Mouse (Mus musculus) lung, adult 2 months (tissue): Measurements from ENCODE around the gene Fry. TPM values are rescaled to one million over a fixed set of nuclear protein-coding genes. Genes with fewer than 3 reads are reported as not detected.

Source experiments
- DNase-seq: peaks from one replicate; pipeline ENCODE4 v3.0.0; 2022
- H3K4me1 ChIP-seq: fragments of 200-500 bp; 2 replicates; pipeline ENCODE4 v1.6.1; 2011; ENCODE audit warnings: low read length; ENCODE audit not compliant: control insufficient read depth, insufficient read depth
- H3K4me3 ChIP-seq: fragments of 200-500 bp; replicated peaks from 2 replicates; pipeline ENCODE3; 2011; ENCODE audit warnings: low read depth, mild to moderate bottlenecking, control low read depth, low read length; ENCODE audit errors: extremely low read depth
- CTCF ChIP-seq: fragments of 200-500 bp; IDR thresholded peaks from 2 replicates; pipeline ENCODE4 v1.5.1; 2011; ENCODE audit warnings: mild to moderate bottlenecking, low read length, control low read depth; ENCODE audit not compliant: insufficient read depth
- POLR2A ChIP-seq: fragments of 200-500 bp; IDR thresholded peaks from 2 replicates; pipeline ENCODE4 v1.6.1; 2011; ENCODE audit warnings: low read depth, mild to moderate bottlenecking, control low read depth, low read length, borderline replicate concordance; ENCODE audit errors: extremely low read depth
- WGBS: fragments of 180-500 bp; shearing (Covaris S2); methylation state at CpG from one replicate; pipeline ENCODE4 v1.1.7; 2018; 5-methylcytosine and 5-hydroxymethylcytosine counted together
- polyA plus RNA-seq: library from polyadenylated mRNA; depleted of rRNA; stranded (reverse); fragments of >200 nt; gene quantifications from 2 replicates; pipeline ENCODE4 v1.2.3, GENCODE M21; 2012

The Fry gene
- polyA plus RNA-seq, 1 experiment, result 39.3 TPM

GRCm38 (mm10) chr5:150436629-150437389, 318.4 kb downstream of the Fry start:
- WGBS, result 52% methylated on average over 34 of the region's 34 CpGs
- no peak for DNase-seq
- Histone ChIP-seq H3K4me3 (no peak overlapping the region), H3K4me1 (no peaks in the 10 kb centered on the region)
- TF ChIP-seq POLR2A (no peak), CTCF (no peak)

DNA sequence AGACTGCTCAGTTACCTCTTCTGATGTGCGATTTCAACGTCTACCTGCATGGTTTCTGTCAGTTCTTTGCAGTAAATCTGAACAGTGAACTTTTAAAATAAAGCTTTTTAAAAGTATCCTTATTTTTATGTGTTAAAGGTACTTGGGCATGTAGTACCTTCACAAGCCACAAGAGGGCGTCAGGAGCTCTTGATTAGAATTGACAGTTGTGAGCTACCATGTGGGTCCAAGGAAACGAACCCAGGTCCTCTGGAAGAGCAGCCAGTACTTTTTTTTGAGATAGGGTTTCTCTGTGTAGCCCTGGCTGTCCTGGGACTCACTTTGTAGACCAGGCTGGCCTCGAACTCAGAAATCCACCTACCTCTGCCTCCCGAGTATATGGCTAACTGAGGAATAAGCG, 323.2 kb downstream of the Fry start:
- TF ChIP-seq CTCF (peak; percentile 35; the same call in 1 of the 2 replicates), POLR2A (no peak)
- no peak overlapping the region for H3K4me3 ChIP-seq
- H3K4me1 ChIP-seq, result no peaks in the 10 kb centered on the region
- WGBS, result 41% methylated on average over 7 of the region's 7 CpGs
- no peak for DNase-seq

DNA sequence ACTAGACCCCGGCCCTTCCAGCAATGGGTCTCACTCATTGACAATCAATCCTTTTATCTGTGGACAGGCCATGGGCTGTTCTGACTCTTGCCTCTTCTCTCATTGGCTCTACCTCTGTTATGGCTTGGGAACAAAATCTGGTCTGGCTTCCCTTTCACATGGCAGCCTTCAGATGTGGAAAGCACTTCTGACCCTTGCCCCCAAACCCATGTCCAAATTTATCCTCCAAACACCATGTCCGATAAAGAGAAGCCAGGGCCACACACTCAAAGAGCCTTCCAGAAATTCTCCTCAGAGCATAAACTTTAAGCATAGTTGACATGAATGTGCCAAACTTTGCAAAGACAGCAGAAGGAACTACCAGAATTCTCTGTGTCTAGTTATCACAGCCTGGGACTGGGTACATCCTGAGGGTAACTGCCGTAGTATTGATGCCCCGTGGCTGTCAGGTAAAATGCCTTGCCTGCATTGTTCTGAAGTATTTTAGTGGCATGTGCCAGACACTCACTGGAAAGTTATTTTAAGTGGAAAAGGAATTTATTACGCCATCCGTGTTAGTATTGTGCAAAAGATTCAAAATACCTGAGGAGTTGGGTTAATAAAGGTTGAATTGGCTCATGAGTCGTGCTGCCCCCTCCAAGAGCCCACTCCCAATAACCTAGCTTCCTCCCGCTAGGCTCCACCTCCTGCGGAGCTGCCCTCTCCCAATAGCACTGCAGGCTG, 333.0 kb downstream of the Fry start:
- 68% methylated on average over 9 of the region's 9 CpGs for WGBS
- TF ChIP-seq CTCF (no peak), POLR2A (no peak)
- peak; percentile 34 for DNase-seq
- H3K4me3 ChIP-seq, result no peak overlapping the region
- no peaks in the 10 kb centered on the region for H3K4me1 ChIP-seq

GRCm38 (mm10) chr5:150452004-150452626, 333.7 kb downstream of the Fry start:
- no peak for TF ChIP-seq CTCF
- no peak for TF ChIP-seq POLR2A
- no peak overlapping the region for H3K4me3 ChIP-seq
- no peak for DNase-seq
- WGBS, result 52% methylated on average over 1 of the region's 1 CpGs
- H3K4me1 ChIP-seq, result no peaks in the 10 kb centered on the region

DNA sequence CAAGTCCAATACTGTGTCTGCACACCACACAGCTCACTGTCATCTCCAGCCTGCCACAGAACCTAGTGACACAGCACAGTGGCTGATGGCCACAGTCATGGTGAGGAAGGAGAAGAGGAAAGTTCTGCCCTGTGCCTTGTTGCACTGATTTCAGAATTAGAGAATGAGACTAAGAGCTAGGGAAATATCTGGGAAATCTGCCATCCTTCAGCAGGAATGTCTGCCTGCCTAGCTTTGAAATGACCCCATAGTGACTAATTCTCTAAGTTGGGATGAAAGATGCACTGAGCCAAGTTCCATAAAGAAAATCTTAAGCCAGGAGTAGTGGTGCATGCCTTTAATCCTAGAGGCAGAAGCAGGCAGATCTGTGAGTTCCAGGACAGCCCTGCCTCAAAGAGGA, 334.2 kb downstream of the Fry start:
- TF ChIP-seq CTCF (no peak), POLR2A (no peak)

DNA sequence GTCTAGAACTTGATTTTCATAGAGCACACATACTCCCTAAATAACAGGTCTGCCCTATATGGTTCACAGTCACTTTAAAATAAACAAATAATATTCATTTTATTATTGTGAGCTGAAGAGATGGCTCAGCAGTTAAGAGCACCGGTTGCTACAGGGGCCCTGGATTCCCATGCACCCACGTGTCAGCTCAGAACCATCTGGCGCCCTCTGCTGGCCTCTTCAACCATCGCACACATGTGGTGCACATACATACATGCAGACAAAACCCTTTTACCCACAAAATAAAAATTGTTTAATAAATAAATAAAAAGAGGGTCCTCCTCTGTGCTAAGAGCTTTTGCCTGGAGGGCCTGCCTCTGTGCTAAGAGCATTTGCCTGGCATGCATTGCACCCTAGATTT, 335.0 kb downstream of the Fry start:
- no peak overlapping the region for H3K4me3 ChIP-seq
- TF ChIP-seq POLR2A (no peak), CTCF (no peak)
- no peaks in the 10 kb centered on the region for H3K4me1 ChIP-seq
- WGBS, result 85% methylated on average over 4 of the region's 4 CpGs
- DNase-seq, result no peak

More for the DNA sequence above, 334.2 kb downstream of the Fry start:
- Histone ChIP-seq H3K4me3 (no peak overlapping the region), H3K4me1 (no peaks in the 10 kb centered on the region)
- DNase-seq, result no peak

DNA sequence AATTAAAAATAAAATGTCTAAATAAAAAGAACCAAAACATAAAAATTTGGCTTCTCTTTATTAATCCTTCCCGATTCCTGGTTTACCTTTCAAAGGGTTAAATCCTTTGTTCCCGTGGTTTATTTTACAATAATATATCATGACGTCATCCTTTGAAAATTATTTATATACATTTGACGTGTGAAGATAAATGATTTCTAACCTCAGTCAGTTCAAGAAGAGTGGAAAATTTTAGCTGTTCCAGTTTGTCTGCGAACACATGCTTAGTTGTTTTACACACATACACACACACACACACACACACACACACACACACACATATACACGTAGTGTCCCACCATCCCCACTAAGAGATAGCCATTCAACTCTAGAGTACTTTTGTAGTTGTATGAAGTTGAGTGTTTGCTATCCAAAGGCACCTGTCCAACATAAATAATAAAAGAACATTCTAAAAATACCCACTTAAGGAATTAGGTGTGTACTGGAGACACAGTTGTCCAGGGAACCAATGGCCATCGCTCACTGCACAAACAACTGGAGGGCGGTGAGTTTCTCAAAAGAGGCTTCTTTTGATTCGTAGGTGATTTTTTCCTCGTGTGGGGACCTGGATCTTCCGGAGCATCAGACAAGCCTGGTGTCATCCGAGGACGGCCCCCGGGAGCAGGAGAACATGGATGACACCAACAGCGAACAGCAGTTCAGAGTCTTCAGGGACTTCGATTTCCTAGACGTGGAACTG, 338.9 kb downstream of the Fry start:
- H3K4me1 ChIP-seq, result peaks cover 4% of the 10 kb centered on the region
- DNase-seq, result peak; percentile 67
- peak overlapping the region; percentile 83 for H3K4me3 ChIP-seq
- TF ChIP-seq POLR2A (peak; percentile 36; the same call in 1 of the 2 replicates), CTCF (no peak)
- 23% methylated on average over 17 of the region's 17 CpGs for WGBS

GRCm38 (mm10) chr5:150457904-150458739, 339.7 kb downstream of the Fry start:
- peak overlapping the region; percentile 83 for H3K4me3 ChIP-seq
- no peak for DNase-seq
- TF ChIP-seq CTCF, result no peak
- no peak for TF ChIP-seq POLR2A
- 13% methylated on average over 17 of the region's 17 CpGs for WGBS
- H3K4me1 ChIP-seq, result peaks cover 4% of the 10 kb centered on the region

- no peak for DNase-seq
- WGBS, result 88% methylated on average over 4 of the region's 4 CpGs
- no peak overlapping the region for H3K4me3 ChIP-seq
- TF ChIP-seq CTCF (peak; percentile 45), POLR2A (no peak)
- H3K4me1 ChIP-seq, result peaks cover 9% of the 10 kb centered on the region
These were observed 341.4 kb downstream of the Fry start for GRCm38 (mm10) chr5:150459801-150460200.

- no peak for DNase-seq
- no peak for TF ChIP-seq POLR2A
- no peak for TF ChIP-seq CTCF
- 36% methylated on average over 3 of the region's 3 CpGs for WGBS
- Histone ChIP-seq H3K4me3 (no peak overlapping the region), H3K4me1 (peaks cover 17% of the 10 kb centered on the region)
These were observed 346.3 kb downstream of the Fry start for GRCm38 (mm10) chr5:150464721-150465120.
